Mouse (Mus musculus) MEL (cell line): Measurements from ENCODE around the gene Triobp. TPM values are rescaled to one million over a fixed set of nuclear protein-coding genes. Genes with fewer than 3 reads are reported as not detected.

Source experiments
- DNase-seq: peaks from one replicate; pipeline ENCODE4 v3.0.0; 2011; ENCODE audit warnings: low read depth, low spot score
- H3K27ac ChIP-seq: 2 replicates; pipeline ENCODE4 v1.5.1; 2012; ENCODE audit warnings: low read depth, mild to moderate bottlenecking, control low read depth, low read length, moderate library complexity; ENCODE audit not compliant: control insufficient read depth
- H3K27me3 ChIP-seq, 2 experiments: fragments of 150-350 bp in 1 of 2; sonication (generic) in 1 of 2; 2 replicates each; pipeline ENCODE4 v1.6.1; 2012; ENCODE audit warnings: low read length in 2 of 2, mild to moderate bottlenecking in 2 of 2, improper control_type of control experiment in 1 of 2, moderate library complexity in 1 of 2; ENCODE audit not compliant: insufficient read depth in 2 of 2, control insufficient read depth in 1 of 2
- H3K36me3 ChIP-seq, 2 experiments: 2 replicates each; pipeline ENCODE4 v1.6.1; 2012 to 2014; ENCODE audit warnings: low read length in 2 of 2, improper control_type of control experiment in 1 of 2, inconsistent platforms in 1 of 2, mild to moderate bottlenecking in 1 of 2; ENCODE audit not compliant: insufficient read depth in 2 of 2, control insufficient read depth in 1 of 2
- H3K4me1 ChIP-seq, 2 experiments: fragments of 150-350 bp in 1 of 2; sonication (generic) in 1 of 2; 2 replicates each; pipeline ENCODE4 v1.6.1; 2012; ENCODE audit warnings: low read length in 2 of 2, improper control_type of control experiment in 1 of 2, mild to moderate bottlenecking in 1 of 2; ENCODE audit not compliant: insufficient read depth in 2 of 2, control insufficient read depth in 1 of 2
- H3K4me3 ChIP-seq, 2 experiments: fragments of 150-350 bp in 1 of 2; sonication (generic) in 1 of 2; 2 replicates each; pipeline ENCODE4 v1.5.1; 2012; ENCODE audit warnings: low read depth in 2 of 2, low read length in 2 of 2, mild to moderate bottlenecking in 2 of 2, moderate library complexity in 2 of 2, control low read depth in 1 of 2, improper control_type of control experiment in 1 of 2; ENCODE audit not compliant: control insufficient read depth in 1 of 2, insufficient read depth in 1 of 2
- H3K79me2 ChIP-seq: 2 replicates; pipeline ENCODE4 v1.6.1; 2012; ENCODE audit warnings: mild to moderate bottlenecking, low read length, moderate library complexity; ENCODE audit not compliant: control insufficient read depth, poor library complexity, insufficient read depth
- H3K9ac ChIP-seq: 2 replicates; pipeline ENCODE4 v1.6.1; 2012; ENCODE audit warnings: low read depth, mild to moderate bottlenecking, control low read depth, low read length, moderate library complexity; ENCODE audit not compliant: control insufficient read depth, poor library complexity, severe bottlenecking
- H3K9me3 ChIP-seq: fragments of 150-350 bp; sonication (generic); replicated peaks from 2 replicates; pipeline ENCODE4 v1.6.1; 2012; ENCODE audit warnings: mild to moderate bottlenecking, low read length, improper control_type of control experiment, moderate library complexity; ENCODE audit not compliant: insufficient read depth
- BHLHE40 ChIP-seq: IDR thresholded peaks from 2 replicates; pipeline ENCODE4 v1.6.1; 2012; ENCODE audit warnings: low read depth, mild to moderate bottlenecking, inconsistent platforms, low read length, improper control_type of control experiment, borderline replicate concordance
- CHD1 ChIP-seq: IDR thresholded peaks from 2 replicates; pipeline ENCODE4 v1.6.1; 2012; ENCODE audit warnings: low read depth, mild to moderate bottlenecking, inconsistent platforms, low read length, improper control_type of control experiment
- CTCF ChIP-seq, 3 experiments: IDR thresholded peaks in 2 of 3; conservative IDR thresholded peaks in 1 of 3; 2 replicates each; pipeline ENCODE4 v1.5.1; 2011 to 2012; ENCODE audit warnings: low read length in 3 of 3, low read depth in 2 of 3, mild to moderate bottlenecking in 2 of 3, improper control_type of control experiment in 1 of 3, inconsistent platforms in 1 of 3, mixed read lengths in 1 of 3, moderate library complexity in 1 of 3; ENCODE audit not compliant: control insufficient read depth in 1 of 3, insufficient read depth in 1 of 3, poor library complexity in 1 of 3, severe bottlenecking in 1 of 3
- E2F4 ChIP-seq: IDR thresholded peaks from 2 replicates; pipeline ENCODE4 v1.6.1; 2011; ENCODE audit warnings: low read depth, low read length, improper control_type of control experiment, borderline replicate concordance
- ELF1 ChIP-seq: IDR thresholded peaks from 2 replicates; pipeline ENCODE4 v1.6.1; 2014; ENCODE audit warnings: low read depth, mild to moderate bottlenecking, inconsistent platforms, low read length, improper control_type of control experiment, moderate library complexity
- EP300 ChIP-seq, 2 experiments: IDR thresholded peaks; 2 replicates each; pipeline ENCODE4 v1.6.1; 2011; ENCODE audit warnings: improper control_type of control experiment in 2 of 2, low read length in 2 of 2, low read depth in 1 of 2, mild to moderate bottlenecking in 1 of 2
- ETS1 ChIP-seq: IDR thresholded peaks from 2 replicates; pipeline ENCODE4 v1.6.1; 2012; ENCODE audit warnings: low read depth, mild to moderate bottlenecking, inconsistent platforms, low read length, improper control_type of control experiment, moderate library complexity
- GABPA ChIP-seq: IDR thresholded peaks from 2 replicates; pipeline ENCODE4 v1.6.1; 2012; ENCODE audit warnings: low read depth, mild to moderate bottlenecking, inconsistent platforms, low read length, improper control_type of control experiment, moderate library complexity
- GATA1 ChIP-seq: IDR thresholded peaks from 2 replicates; pipeline ENCODE4 v1.6.1; 2011; ENCODE audit warnings: low read depth, low read length, improper control_type of control experiment
- HCFC1 ChIP-seq: IDR thresholded peaks from 2 replicates; pipeline ENCODE4 v1.6.1; 2012; ENCODE audit warnings: low read depth, mild to moderate bottlenecking, inconsistent platforms, low read length, improper control_type of control experiment, moderate library complexity
- KAT2A ChIP-seq: conservative IDR thresholded peaks from 2 replicates; pipeline ENCODE4 v1.6.1; 2012; ENCODE audit warnings: low read depth, low read length, improper control_type of control experiment, inconsistent platforms
- MAFK ChIP-seq: IDR thresholded peaks from 2 replicates; pipeline ENCODE4 v1.6.1; 2011; ENCODE audit warnings: low read depth, mild to moderate bottlenecking, low read length, improper control_type of control experiment, borderline replicate concordance
- MAX ChIP-seq: IDR thresholded peaks from 2 replicates; pipeline ENCODE4 v1.6.1; 2011; ENCODE audit warnings: low read length, improper control_type of control experiment
- MAZ ChIP-seq: IDR thresholded peaks from 2 replicates; pipeline ENCODE4 v1.6.1; 2012; ENCODE audit warnings: low read depth, mild to moderate bottlenecking, inconsistent platforms, low read length, improper control_type of control experiment
- MEF2A ChIP-seq: IDR thresholded peaks from 2 replicates; pipeline ENCODE4 v1.6.1; 2014; ENCODE audit warnings: low read depth, mild to moderate bottlenecking, inconsistent platforms, low read length, improper control_type of control experiment; ENCODE audit not compliant: poor library complexity, insufficient replicate concordance, severe bottlenecking; ENCODE audit errors: extremely low read depth
- MXI1 ChIP-seq: IDR thresholded peaks from 2 replicates; pipeline ENCODE4 v1.6.1; 2011; ENCODE audit warnings: mild to moderate bottlenecking, low read depth, low read length, improper control_type of control experiment
- MYB ChIP-seq: IDR thresholded peaks from 2 replicates; pipeline ENCODE4 v1.6.1; 2011; ENCODE audit warnings: mild to moderate bottlenecking, low read depth, low read length, improper control_type of control experiment
- MYC ChIP-seq: IDR thresholded peaks from 2 replicates; pipeline ENCODE4 v1.6.1; 2011; ENCODE audit warnings: low read depth, mild to moderate bottlenecking, low read length, improper control_type of control experiment, moderate library complexity
- NELFE ChIP-seq: IDR thresholded peaks from 2 replicates; pipeline ENCODE4 v1.6.1; 2011; ENCODE audit warnings: low read depth, low read length, improper control_type of control experiment
- NRF1 ChIP-seq: IDR thresholded peaks from 2 replicates; pipeline ENCODE4 v1.6.1; 2014; ENCODE audit warnings: low read depth, mild to moderate bottlenecking, inconsistent platforms, low read length, improper control_type of control experiment, moderate library complexity; ENCODE audit not compliant: poor library complexity, insufficient read depth, severe bottlenecking
- POLR2A ChIP-seq, 2 experiments: IDR thresholded peaks; 2 replicates each; pipeline ENCODE4 v1.6.1; 2011 to 2012; ENCODE audit warnings: low read length in 2 of 2, mild to moderate bottlenecking in 2 of 2, control low read depth in 1 of 2, improper control_type of control experiment in 1 of 2, low read depth in 1 of 2, moderate library complexity in 1 of 2; ENCODE audit not compliant: control insufficient read depth in 1 of 2, insufficient read depth in 1 of 2, poor library complexity in 1 of 2
- POLR2AphosphoS2 ChIP-seq: IDR thresholded peaks from 2 replicates; pipeline ENCODE4 v1.6.1; 2011; ENCODE audit warnings: low read length, improper control_type of control experiment
- POLR2AphosphoS5 ChIP-seq: IDR thresholded peaks from 2 replicates; pipeline ENCODE4 v1.6.1; 2012; ENCODE audit warnings: low read depth, borderline replicate concordance, mild to moderate bottlenecking, inconsistent platforms, low read length, moderate library complexity, mixed read lengths
- RCOR1 ChIP-seq: IDR thresholded peaks from 2 replicates; pipeline ENCODE4 v1.6.1; 2012; ENCODE audit warnings: low read depth, mild to moderate bottlenecking, inconsistent platforms, low read length, improper control_type of control experiment
- SIN3A ChIP-seq: IDR thresholded peaks from 2 replicates; pipeline ENCODE4 v1.6.1; 2012; ENCODE audit warnings: low read length, improper control_type of control experiment, inconsistent platforms
- SMC3 ChIP-seq: IDR thresholded peaks from 2 replicates; pipeline ENCODE4 v1.6.1; 2011; ENCODE audit warnings: low read depth, low read length, improper control_type of control experiment
- TAL1 ChIP-seq: IDR thresholded peaks from 2 replicates; pipeline ENCODE4 v1.6.1; 2012; ENCODE audit warnings: mild to moderate bottlenecking, inconsistent platforms, low read length, moderate library complexity, mixed read lengths
- TBP ChIP-seq: IDR thresholded peaks from 2 replicates; pipeline ENCODE4 v1.8.0; 2011; ENCODE audit warnings: low read depth, low read length, improper control_type of control experiment
- TCF12 ChIP-seq: IDR thresholded peaks from 2 replicates; pipeline ENCODE4 v1.6.1; 2014; ENCODE audit warnings: low read depth, mild to moderate bottlenecking, inconsistent platforms, low read length, improper control_type of control experiment, moderate library complexity
- UBTF ChIP-seq: IDR thresholded peaks from 2 replicates; pipeline ENCODE4 v1.6.1; 2012; ENCODE audit warnings: low read depth, mild to moderate bottlenecking, inconsistent platforms, low read length, improper control_type of control experiment, moderate library complexity, borderline replicate concordance; ENCODE audit not compliant: insufficient read depth
- USF1 ChIP-seq: IDR thresholded peaks from 2 replicates; pipeline ENCODE4 v1.6.1; 2014; ENCODE audit warnings: low read depth, mild to moderate bottlenecking, inconsistent platforms, low read length, improper control_type of control experiment, moderate library complexity
- ZC3H11A ChIP-seq: IDR thresholded peaks from 2 replicates; pipeline ENCODE4 v1.6.1; 2012; ENCODE audit warnings: low read depth, mild to moderate bottlenecking, inconsistent platforms, low read length, improper control_type of control experiment
- ZKSCAN1 ChIP-seq: IDR thresholded peaks from 2 replicates; pipeline ENCODE4 v1.6.1; 2012; ENCODE audit warnings: low read depth, mild to moderate bottlenecking, inconsistent platforms, low read length, improper control_type of control experiment, moderate library complexity
- ZMIZ1 ChIP-seq: IDR thresholded peaks from 2 replicates; pipeline ENCODE4 v1.6.1; 2012; ENCODE audit warnings: low read depth, mild to moderate bottlenecking, inconsistent platforms, low read length, improper control_type of control experiment, moderate library complexity
- polyA plus RNA-seq, 2 experiments: library from polyadenylated mRNA; stranded (reverse) in 1 of 2; unstranded in 1 of 2; fragments of >175 nt in 1 of 2; fragments of >200 nt in 1 of 2; gene quantifications; 2 replicates each; pipeline versions ENCODE4 v1.2.1 to v1.2.4; 2012; ENCODE audit warnings: low replicate concordance in 2 of 2, low read depth in 1 of 2; ENCODE audit not compliant: insufficient read length in 2 of 2, insufficient read depth in 1 of 2, missing spikeins in 1 of 2
- total RNA-seq: library from RNA; depleted of rRNA; stranded (reverse); fragments of 300-350 nt; gene quantifications from 2 replicates; pipeline ENCODE4 v1.2.3, GENCODE M21; 2012

The Triobp gene
- total and polyA plus RNA-seq, 3 experiments: 18.4 to 31.3 TPM; not detected in 1

DNA sequence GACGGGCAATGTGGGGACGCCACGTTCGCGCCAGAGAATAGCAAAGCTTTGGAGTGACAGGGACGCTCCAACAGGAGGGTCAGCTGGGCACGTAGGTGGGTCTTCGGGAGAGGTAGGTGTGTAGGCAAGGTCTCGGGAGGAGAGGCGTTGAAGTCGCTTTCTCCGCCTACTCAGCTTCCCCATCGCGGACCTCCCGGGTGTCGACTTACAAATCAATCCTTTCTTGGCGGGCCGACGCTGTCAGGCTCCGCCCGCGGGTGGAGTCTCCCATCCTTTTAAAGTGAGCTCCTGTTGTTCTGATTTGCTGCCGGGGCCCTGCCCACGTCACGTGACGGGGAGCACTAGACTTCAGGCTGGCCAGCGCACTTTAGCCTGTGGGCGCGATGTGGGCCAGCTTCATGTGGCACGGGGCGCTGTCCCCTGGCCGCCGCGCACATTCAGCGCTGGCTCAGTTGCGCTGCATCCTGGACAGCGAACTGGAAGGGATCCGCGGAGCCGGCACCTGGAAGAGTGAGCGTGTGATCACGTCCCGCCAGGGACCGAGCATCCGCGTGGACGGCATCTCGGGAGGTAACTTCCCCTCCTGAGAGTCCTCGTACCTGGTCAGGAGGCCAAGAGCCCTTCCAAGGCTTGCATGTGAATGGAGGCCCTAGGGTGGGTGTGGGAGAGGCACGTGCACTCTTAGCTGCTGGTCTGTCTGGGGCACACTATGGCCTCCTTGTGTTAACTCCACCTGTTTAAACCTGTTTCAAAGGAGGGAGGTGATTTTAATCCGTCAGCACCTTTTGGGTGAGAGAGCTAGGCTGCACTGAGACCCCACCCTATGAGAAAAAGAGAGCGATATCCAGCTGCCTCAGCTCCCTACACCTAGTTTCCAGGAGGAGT is 83.3 kb downstream of the Triobp start:
- H3K9me3 ChIP-seq: no peaks in the 10 kb centered on the region
- H3K36me3 ChIP-seq: peaks cover 0 to 6% of the 10 kb centered on the region in 2 experiments; a peak in 1 of 4 replicates
- no peak overlapping the region for H3K27ac ChIP-seq
- H3K27me3 ChIP-seq: no peaks in the 10 kb centered on the region
- H3K4me3 ChIP-seq: peak overlapping the region; percentile 71 to 77
- H3K79me2 ChIP-seq: peaks cover 7% of the 10 kb centered on the region; the same call in 1 of the 2 replicates
- H3K4me1 ChIP-seq: peaks cover 0 to 17% of the 10 kb centered on the region in 2 experiments; a peak in 2 of 4 replicates
- peak; percentile 97 for DNase-seq
- peak overlapping the region; percentile 71 for H3K9ac ChIP-seq
- TF ChIP-seq KAT2A (no peak), POLR2A (IDR thresholded peaks at IDR 0.05; ENCODE audit: control insufficient read depth in 1 of 2, insufficient read depth in 1 of 2, low read depth in 1 of 2, low read length in 2 of 2, poor library complexity in 1 of 2) (peak; percentile 61 to 81), GATA1 (no peak), SMC3 (no peak), E2F4 (peak; percentile 82; the same call in 1 of the 2 replicates), POLR2AphosphoS2 (0 out of 2 replicates have a peak, but pooled peaks have one; percentile 26), TBP (peak; percentile 50), POLR2AphosphoS5 (no peak), EP300 (IDR thresholded peaks at IDR 0.05; ENCODE audit: low read depth in 1 of 2, low read length in 2 of 2) (no peak), MAFK (no peak), NRF1 (no peak), MYB (no peak), HCFC1 (peak; percentile 52; the same call in 1 of the 2 replicates), TAL1 (no peak), NELFE (peak; percentile 73), ETS1 (peak; percentile 62; the same call in 1 of the 2 replicates), USF1 (peak; percentile 100), UBTF (no peak), GABPA (no peak), MAZ (no peak), MAX (peak; percentile 97), SIN3A (peak; percentile 86), MYC (peak; percentile 46), ZMIZ1 (0 out of 2 replicates have a peak, but pooled peaks have one; percentile 43), CHD1 (no peak), ELF1 (0 out of 2 replicates have a peak, but pooled peaks have one; percentile 18), TCF12 (peak; percentile 8; the same call in 1 of the 2 replicates), ZKSCAN1 (no peak), ZC3H11A (no peak), RCOR1 (peak; percentile 11; the same call in 1 of the 2 replicates), MXI1 (peak; percentile 91), BHLHE40 (peak; percentile 87), CTCF (IDR thresholded peaks at IDR 0.05 in 2 of 3, conservative IDR thresholded peaks at IDR 0.05 in 1 of 3; ENCODE audit: control insufficient read depth in 1 of 3, insufficient read depth in 1 of 3, low read depth in 2 of 3, low read length in 3 of 3, poor library complexity in 1 of 3, severe bottlenecking in 1 of 3) (no peak), MEF2A (no peak)
